Mouse (Mus musculus): Measurements from ENCODE around the gene Hmgn2.

- TF ChIP-seq CTCF (IDR thresholded peaks at IDR 0.05; ENCODE audit: insufficient read depth, low read depth, low read length) (no peak), POLR2A (IDR thresholded peaks at IDR 0.05; ENCODE audit: insufficient read depth, low read depth, low read length) (no peak)
Observed at GRCm38 (mm10) chr4:134002246-134002645, 33.8 kb upstream of the Hmgn2 start.
